In the genomic region with DNA sequence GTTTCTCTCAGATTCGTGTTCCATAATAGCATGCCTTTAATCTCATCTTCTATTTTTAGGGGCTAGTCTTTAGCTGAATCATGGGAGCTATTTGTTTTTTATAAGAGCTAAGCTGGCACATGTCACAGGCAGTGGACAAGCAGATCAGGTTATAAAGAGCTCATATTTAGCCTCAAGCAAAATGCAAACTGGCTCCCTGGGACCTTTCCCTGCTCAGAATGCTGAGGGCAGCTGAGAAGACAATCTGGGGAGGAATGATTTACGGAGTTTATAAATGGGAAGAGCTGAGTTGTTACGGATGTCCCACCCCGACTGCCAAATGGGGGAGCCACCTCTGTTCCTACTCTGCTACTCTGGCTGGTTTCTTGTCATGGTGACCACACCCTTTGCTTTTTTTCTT, we compare ENCODE assay signal across 17 mouse cellular contexts.
"Had no signal": no experiment of that assay in that cellular context is flagged by ENCODE, and none has a peak within 500 bp of the region (broad histone marks: within the 10 kb centered on the region; RNA-seq: fewer than 3 reads in every experiment).

No protein-coding gene starts in this region.

- ATAC-seq: lung, postnatal 0 days had no signal

- DNase-seq: kidney, adult 18-20 months; kidney, postnatal 25 days; layer of hippocampus, postnatal 36 days; lung, adult 2 months; lung, postnatal 36 days; retina, postnatal 1 day; right cerebral cortex, postnatal 4 days; thymus, adult 2 months; thymus, postnatal 25 days had no signal

- H3K27me3 ChIP-seq: kidney, embryonic 15.5 days; limb, embryonic 13.5 days; liver, embryonic 15.5 days; stomach, embryonic 15.5 days had no signal

- H3K27ac ChIP-seq: kidney, embryonic 15.5 days; limb, embryonic 13.5 days; liver, embryonic 15.5 days; midbrain, embryonic 10.5 days; stomach, embryonic 15.5 days had no signal

- H3K36me3 ChIP-seq: kidney, embryonic 15.5 days; limb, embryonic 13.5 days; liver, embryonic 15.5 days; midbrain, embryonic 10.5 days; stomach, embryonic 15.5 days had no signal

- H3K4me2 ChIP-seq: kidney, embryonic 15.5 days; limb, embryonic 13.5 days; liver, embryonic 11.5 days; liver, embryonic 15.5 days; stomach, embryonic 15.5 days had no signal

- H3K9ac ChIP-seq: kidney, embryonic 15.5 days; limb, embryonic 13.5 days; liver, embryonic 15.5 days; stomach, embryonic 15.5 days had no signal

- H3K4me3 ChIP-seq: kidney, embryonic 15.5 days; limb, embryonic 13.5 days; liver, embryonic 15.5 days; midbrain, embryonic 10.5 days; myocyte; stomach, embryonic 15.5 days had no signal

- H3K9me3 ChIP-seq: kidney, embryonic 15.5 days; limb, embryonic 13.5 days; liver, embryonic 15.5 days; midbrain, embryonic 10.5 days; stomach, embryonic 15.5 days had no signal

- H3K4me1 ChIP-seq: kidney, embryonic 15.5 days; limb, embryonic 13.5 days; liver, embryonic 15.5 days; stomach, embryonic 15.5 days had no signal
